13 mouse cellular contexts compared by ENCODE assay signal in genomic region chr6:43424978-43425377, GRCm38 (mm10).
DNase-seq lines count a peak whose midpoint lies in the region; ATAC-seq and TF ChIP-seq lines count a peak whose summit lies in the region.
"Had no signal": no experiment of that assay in that cellular context is flagged by ENCODE, and none has a peak within 500 bp of the region (broad histone marks: within the 10 kb centered on the region; RNA-seq: fewer than 3 reads in every experiment).

No protein-coding gene starts in this region.

- H3K27ac ChIP-seq in cerebellum, adult 2 months (ENCODE audit: insufficient read depth, low read length) = no peak overlapping the region
- H3K27ac ChIP-seq in hindbrain, embryonic 11.5 days (ENCODE audit: low read depth, low read length) = no peak overlapping the region
- H3K27ac ChIP-seq in hindbrain, embryonic 14.5 days = no peak overlapping the region
- H3K27ac ChIP-seq in lung, postnatal 0 days (ENCODE audit: low read length) = no peak overlapping the region
- H3K27ac ChIP-seq: limb, embryonic 10.5 days had no signal

- no peak overlapping the region for H3K9ac ChIP-seq in hindbrain, embryonic 11.5 days (ENCODE audit: low read depth, low read length)
- no peak overlapping the region for H3K9ac ChIP-seq in hindbrain, embryonic 14.5 days
- no peak overlapping the region for H3K9ac ChIP-seq in lung, postnatal 0 days (replicated peaks; ENCODE audit: low read depth)

- no peak for TF ChIP-seq EP300 in lung, postnatal 0 days (IDR thresholded peaks at IDR 0.05)

- TF ChIP-seq POLR2A in cerebellum, adult 2 months (IDR thresholded peaks at IDR 0.05; ENCODE audit: borderline replicate concordance, insufficient read depth, low read length) = no peak

- TF ChIP-seq CTCF in cerebellum, adult 2 months (IDR thresholded peaks at IDR 0.05; ENCODE audit: borderline replicate concordance, insufficient read depth, low read depth, low read length) = peak; percentile 19; the same call in 1 of the 2 replicates
- TF ChIP-seq CTCF in lung, postnatal 0 days (IDR thresholded peaks at IDR 0.05) = peak; percentile 39; the same call in 1 of the 2 replicates

- H3K9me3 ChIP-seq in hindbrain, embryonic 11.5 days (ENCODE audit: control insufficient read depth, low read length) = no peaks in the 10 kb centered on the region
- H3K9me3 ChIP-seq in hindbrain, embryonic 14.5 days (ENCODE audit: control insufficient read depth, low read length) = no peaks in the 10 kb centered on the region
- no peaks in the 10 kb centered on the region for H3K9me3 ChIP-seq in lung, postnatal 0 days (ENCODE audit: low read length)
- H3K9me3 ChIP-seq: limb, embryonic 10.5 days had no signal

- H3K4me3 ChIP-seq in cerebellum, adult 2 months (replicated peaks; ENCODE audit: insufficient read depth, low read depth, low read length) = no peak overlapping the region
- H3K4me3 ChIP-seq in hindbrain, embryonic 11.5 days (ENCODE audit: low read depth, low read length) = no peak overlapping the region
- no peak overlapping the region for H3K4me3 ChIP-seq in hindbrain, embryonic 14.5 days (replicated peaks; ENCODE audit: low read length)
- no peak overlapping the region for H3K4me3 ChIP-seq in lung, postnatal 0 days (ENCODE audit: low read depth, low read length)
- H3K4me3 ChIP-seq: limb, embryonic 10.5 days had no signal

- DNase-seq in cerebellum, adult 2 months = no peak
- DNase-seq in cerebellum, adult 9-10 months = no peak
- DNase-seq in hindbrain, embryonic 11.5 days (ENCODE audit: low spot score) = peak; percentile 3
- DNase-seq in hindbrain, embryonic 14.5 days (ENCODE audit: low spot score) = no peak
- no peak for DNase-seq in lung, postnatal 0 days (ENCODE audit: low spot score)
- DNase-seq in lung, postnatal 36 days = no peak
- DNase-seq in brain, adult 2 months (ENCODE audit: low read depth, low spot score) = peak; percentile 42
- no peak for DNase-seq in urinary bladder, adult 2 months (ENCODE audit: low spot score)
- DNase-seq: right cerebral cortex, postnatal 25 days; thymus, postnatal 36 days had no signal

- no peak for ATAC-seq in hindbrain, embryonic 11.5 days (ENCODE audit: low FRiP score)
- ATAC-seq in hindbrain, embryonic 14.5 days (ENCODE audit: low FRiP score) = no peak
- no peak for ATAC-seq in lung, postnatal 0 days
- ATAC-seq: intestine, embryonic 16.5 days; midbrain, embryonic 16.5 days had no signal

- H3K36me3 ChIP-seq in hindbrain, embryonic 11.5 days (ENCODE audit: control insufficient read depth, insufficient read depth, low read length) = no peaks in the 10 kb centered on the region
- H3K36me3 ChIP-seq in hindbrain, embryonic 14.5 days (replicated peaks; ENCODE audit: control insufficient read depth, insufficient read depth) = no peaks in the 10 kb centered on the region
- H3K36me3 ChIP-seq in lung, postnatal 0 days (ENCODE audit: insufficient read depth, low read length) = no peaks in the 10 kb centered on the region
- H3K36me3 ChIP-seq: limb, embryonic 10.5 days had no signal

- peaks cover 7% of the 10 kb centered on the region; the same call in 1 of the 2 replicates for H3K4me1 ChIP-seq in cerebellum, adult 2 months (ENCODE audit: control insufficient read depth, insufficient read depth, low read length)
- H3K4me1 ChIP-seq in hindbrain, embryonic 11.5 days (replicated peaks; ENCODE audit: control insufficient read depth, insufficient read depth, low read length) = no peaks in the 10 kb centered on the region
- H3K4me1 ChIP-seq in hindbrain, embryonic 14.5 days (replicated peaks; ENCODE audit: control insufficient read depth, insufficient read depth, low read length) = no peaks in the 10 kb centered on the region
- H3K4me1 ChIP-seq in lung, postnatal 0 days (ENCODE audit: insufficient read depth, low read depth, low read length) = no peaks in the 10 kb centered on the region
- H3K4me1 ChIP-seq: limb, embryonic 10.5 days had no signal

- no peak overlapping the region for H3K4me2 ChIP-seq in hindbrain, embryonic 11.5 days (replicated peaks; ENCODE audit: low read depth, low read length)
- no peak overlapping the region for H3K4me2 ChIP-seq in hindbrain, embryonic 14.5 days (replicated peaks)
- no peak overlapping the region for H3K4me2 ChIP-seq in lung, postnatal 0 days (replicated peaks; ENCODE audit: low read depth, low read length)

- 64% methylated on average over 4 of the region's 4 CpGs for WGBS in cerebellum, adult 2 months
- 45% methylated on average over 4 of the region's 4 CpGs for WGBS in hindbrain, embryonic 11.5 days
- 52% methylated on average over 4 of the region's 4 CpGs for WGBS in hindbrain, embryonic 14.5 days
- 32% methylated on average over 4 of the region's 4 CpGs for WGBS in lung, postnatal 0 days

- H3K27me3 ChIP-seq in cerebellum, adult 2 months (ENCODE audit: control insufficient read depth, insufficient read depth, low read length) = no peaks in the 10 kb centered on the region
- no peaks in the 10 kb centered on the region for H3K27me3 ChIP-seq in hindbrain, embryonic 11.5 days (ENCODE audit: control insufficient read depth, insufficient read depth, low read length)
- no peaks in the 10 kb centered on the region for H3K27me3 ChIP-seq in hindbrain, embryonic 14.5 days (ENCODE audit: control insufficient read depth, insufficient read depth, low read length)
- no peaks in the 10 kb centered on the region for H3K27me3 ChIP-seq in lung, postnatal 0 days (replicated peaks; ENCODE audit: insufficient read depth, low read length)

Comparison
In these comparisons a context has a peak if more than half of its experiments do, and no peak if none do; other contexts are left out.
1. DNase-seq: peak in hindbrain, embryonic 11.5 days (single experiment) and brain, adult 2 months (single experiment); none in cerebellum, adult 2 months (0 of 2), cerebellum, adult 9-10 months (single experiment), hindbrain, embryonic 14.5 days (single experiment), lung, postnatal 0 days (single experiment), lung, postnatal 36 days (single experiment) and urinary bladder, adult 2 months (single experiment).